Mouse (Mus musculus): Measurements from ENCODE around the gene Emilin1. TPM values are rescaled to one million over a fixed set of nuclear protein-coding genes. Genes with fewer than 3 reads are reported as not detected.

Emilin1 gene
- polyA plus RNA-seq, 1 experiment from 2014 or later = 200 TPM

DNA sequence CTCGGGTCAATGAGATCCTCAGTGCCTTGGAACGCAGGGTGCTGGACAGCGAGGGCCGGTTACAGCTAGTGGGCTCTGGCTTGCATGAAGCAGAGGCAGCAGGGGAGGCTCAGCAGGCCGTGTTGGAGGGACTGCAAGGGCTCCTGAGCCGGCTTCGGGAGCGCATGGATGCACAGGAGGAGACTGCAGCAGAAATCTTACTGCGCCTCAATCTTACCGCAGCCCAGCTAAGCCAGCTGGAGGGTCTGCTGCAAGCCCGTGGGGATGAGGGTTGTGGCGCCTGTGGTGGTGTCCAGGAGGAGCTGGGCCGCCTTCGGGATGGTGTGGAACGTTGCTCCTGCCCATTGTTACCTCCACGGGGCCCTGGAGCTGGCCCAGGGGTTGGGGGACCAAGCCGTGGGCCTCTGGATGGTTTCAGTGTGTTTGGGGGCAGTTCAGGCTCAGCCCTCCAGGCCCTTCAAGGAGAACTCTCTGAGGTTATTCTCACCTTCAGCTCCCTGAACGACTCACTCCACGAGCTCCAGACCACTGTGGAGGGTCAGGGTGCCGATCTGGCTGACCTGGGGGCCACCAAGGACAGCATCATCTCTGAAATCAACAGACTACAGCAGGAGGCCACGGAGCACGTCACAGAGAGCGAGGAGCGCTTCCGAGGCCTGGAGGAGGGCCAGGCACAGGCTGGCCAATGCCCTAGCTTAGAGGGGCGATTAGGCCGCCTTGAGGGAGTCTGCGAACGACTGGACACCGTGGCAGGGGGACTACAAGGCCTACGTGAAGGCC is 4.9 kb downstream of the Emilin1 start:
- Histone ChIP-seq H3K4me3 (ENCODE audit: low read depth, low read length) (no peak overlapping the region), H3K9me3 (ENCODE audit: control insufficient read depth, low read length) (no peaks in the 10 kb centered on the region), H3K36me3 (ENCODE audit: control insufficient read depth, insufficient read depth, low read length) (peaks cover 43% of the 10 kb centered on the region), H3K4me1 (ENCODE audit: control insufficient read depth, insufficient read depth, low read length) (peaks cover 17% of the 10 kb centered on the region), H3K4me2 (ENCODE audit: low read depth, low read length) (no peak overlapping the region), H3K27ac (replicated peaks; ENCODE audit: low read depth, low read length) (no peak overlapping the region), H3K27me3 (replicated peaks; ENCODE audit: control insufficient read depth, insufficient read depth, low read length) (no peaks in the 10 kb centered on the region), H3K9ac (ENCODE audit: low read depth, low read length) (0 out of 2 replicates have a peak overlapping the region, but pooled peaks have one; percentile 32)
- DNase-seq (ENCODE audit: low spot score) = no peak
- WGBS = 87% methylated on average over 31 of the region's 31 CpGs
- ATAC-seq (ENCODE audit: low read depth) = no peak

- Histone ChIP-seq H3K27ac (replicated peaks; ENCODE audit: low read depth, low read length) (no peak overlapping the region), H3K4me2 (ENCODE audit: low read depth, low read length) (no peak overlapping the region), H3K9me3 (ENCODE audit: control insufficient read depth, low read length) (no peaks in the 10 kb centered on the region), H3K27me3 (replicated peaks; ENCODE audit: control insufficient read depth, insufficient read depth, low read length) (no peaks in the 10 kb centered on the region), H3K9ac (ENCODE audit: low read depth, low read length) (0 out of 2 replicates have a peak overlapping the region, but pooled peaks have one; percentile 32), H3K36me3 (ENCODE audit: control insufficient read depth, insufficient read depth, low read length) (peaks cover 43% of the 10 kb centered on the region), H3K4me3 (ENCODE audit: low read depth, low read length) (no peak overlapping the region), H3K4me1 (ENCODE audit: control insufficient read depth, insufficient read depth, low read length) (peaks cover 17% of the 10 kb centered on the region)
- DNase-seq (ENCODE audit: low spot score) = no peak
- 65% methylated on average over 8 of the region's 8 CpGs for WGBS
- no peak for ATAC-seq (ENCODE audit: low read depth)
These were observed 5.5 kb downstream of the Emilin1 start for GRCm38 (mm10) chr5:30918691-30919090.

- Histone ChIP-seq H3K9ac (ENCODE audit: low read depth, low read length) (no peak overlapping the region), H3K9me3 (ENCODE audit: control insufficient read depth, low read length) (no peaks in the 10 kb centered on the region), H3K4me3 (ENCODE audit: low read depth, low read length) (no peak overlapping the region), H3K27me3 (replicated peaks; ENCODE audit: control insufficient read depth, insufficient read depth, low read length) (no peaks in the 10 kb centered on the region), H3K4me2 (ENCODE audit: low read depth, low read length) (no peak overlapping the region), H3K27ac (replicated peaks; ENCODE audit: low read depth, low read length) (no peak overlapping the region), H3K4me1 (ENCODE audit: control insufficient read depth, insufficient read depth, low read length) (peaks cover 17% of the 10 kb centered on the region), H3K36me3 (ENCODE audit: control insufficient read depth, insufficient read depth, low read length) (peaks cover 43% of the 10 kb centered on the region)
- ATAC-seq (ENCODE audit: low read depth) (no peak), DNase-seq (ENCODE audit: low spot score) (peak; percentile 41)
- 68% methylated on average over 11 of the region's 11 CpGs for WGBS
These were observed 6.8 kb downstream of the Emilin1 start for GRCm38 (mm10) chr5:30919831-30920614.

GRCm38 (mm10) chr5:30920621-30921020 is 7.4 kb downstream of the Emilin1 start:
- no peak overlapping the region for H3K9ac ChIP-seq (ENCODE audit: low read depth, low read length)
- ATAC-seq (ENCODE audit: low read depth) (0 out of 2 replicates have a peak, but pooled peaks have one; percentile 0), DNase-seq (ENCODE audit: low spot score) (no peak)
- WGBS = 70% methylated on average over 19 of the region's 19 CpGs
- H3K4me1 ChIP-seq (ENCODE audit: control insufficient read depth, insufficient read depth, low read length) = peaks cover 17% of the 10 kb centered on the region
- peaks cover 43% of the 10 kb centered on the region for H3K36me3 ChIP-seq (ENCODE audit: control insufficient read depth, insufficient read depth, low read length)
- no peak overlapping the region for H3K4me3 ChIP-seq (ENCODE audit: low read depth, low read length)
- peak overlapping the region; percentile 70; the same call in 1 of the 2 replicates for H3K4me2 ChIP-seq (ENCODE audit: low read depth, low read length)
- no peaks in the 10 kb centered on the region for H3K9me3 ChIP-seq (ENCODE audit: control insufficient read depth, low read length)
- H3K27ac ChIP-seq (replicated peaks; ENCODE audit: low read depth, low read length) = no peak overlapping the region
- no peaks in the 10 kb centered on the region for H3K27me3 ChIP-seq (replicated peaks; ENCODE audit: control insufficient read depth, insufficient read depth, low read length)

GRCm38 (mm10) chr5:30921256-30922033 is 8.2 kb downstream of the Emilin1 start, which contains the start of gene Khk:
Khk (plus strand) TSS chr5:30921431.
- Histone ChIP-seq H3K27ac (replicated peaks; ENCODE audit: low read depth, low read length) (peak within 1 kb of the TSS; percentile 83), H3K36me3 (ENCODE audit: control insufficient read depth, insufficient read depth, low read length) (peaks cover 43% of the 10 kb centered on the region), H3K4me2 (ENCODE audit: low read depth, low read length) (peak within 1 kb of the TSS; percentile 70), H3K27me3 (replicated peaks; ENCODE audit: control insufficient read depth, insufficient read depth, low read length) (no peaks in the 10 kb centered on the region), H3K9me3 (ENCODE audit: control insufficient read depth, low read length) (no peaks in the 10 kb centered on the region), H3K9ac (ENCODE audit: low read depth, low read length) (peak within 1 kb of the TSS; percentile 62), H3K4me3 (ENCODE audit: low read depth, low read length) (peak within 1 kb of the TSS; percentile 46), H3K4me1 (ENCODE audit: control insufficient read depth, insufficient read depth, low read length) (peaks cover 13% of the 10 kb centered on the region)
- WGBS = 1% methylated on average over 29 of the region's 40 CpGs
- peak; percentile 91 for ATAC-seq (ENCODE audit: low read depth)
- peak; percentile 93 for DNase-seq (ENCODE audit: low spot score)

DNA sequence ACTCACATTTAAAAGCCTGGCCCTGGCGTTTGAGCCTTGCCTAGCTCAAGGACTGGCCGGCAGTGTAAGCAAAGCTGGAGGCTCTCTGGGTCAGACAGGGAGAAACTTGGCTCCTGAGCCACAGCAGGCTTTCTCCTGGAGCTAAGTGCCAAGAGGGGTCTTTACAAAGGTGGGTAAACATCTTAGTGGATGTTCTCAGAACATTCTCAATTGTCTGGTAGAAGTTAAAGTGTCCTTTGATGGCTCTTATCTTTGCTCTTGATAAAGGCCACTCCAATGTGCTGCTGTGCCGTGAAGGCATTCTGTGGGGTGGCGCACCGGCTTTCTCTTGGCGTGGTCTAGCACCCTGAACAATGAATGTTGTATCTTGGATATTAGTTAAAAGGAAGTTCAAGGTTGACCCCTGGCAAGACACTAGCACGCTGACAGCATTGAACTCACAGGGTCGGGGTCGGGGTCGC is 9.4 kb downstream of the Emilin1 start:
- H3K4me1 ChIP-seq (ENCODE audit: control insufficient read depth, insufficient read depth, low read length) = peaks cover 11% of the 10 kb centered on the region
- no peak overlapping the region for H3K4me3 ChIP-seq (ENCODE audit: low read depth, low read length)
- peak overlapping the region; percentile 70 for H3K4me2 ChIP-seq (ENCODE audit: low read depth, low read length)
- H3K9me3 ChIP-seq (ENCODE audit: control insufficient read depth, low read length) = no peaks in the 10 kb centered on the region
- H3K27ac ChIP-seq (replicated peaks; ENCODE audit: low read depth, low read length) = 0 out of 2 replicates have a peak overlapping the region, but pooled peaks have one; percentile 83
- 71% methylated on average over 10 of the region's 10 CpGs for WGBS
- H3K36me3 ChIP-seq (ENCODE audit: control insufficient read depth, insufficient read depth, low read length) = peaks cover 35% of the 10 kb centered on the region
- ATAC-seq (ENCODE audit: low read depth) = no peak
- no peaks in the 10 kb centered on the region for H3K27me3 ChIP-seq (replicated peaks; ENCODE audit: control insufficient read depth, insufficient read depth, low read length)
- no peak for DNase-seq (ENCODE audit: low spot score)
- H3K9ac ChIP-seq (ENCODE audit: low read depth, low read length) = 0 out of 2 replicates have a peak overlapping the region, but pooled peaks have one; percentile 23

- H3K9ac ChIP-seq (ENCODE audit: low read depth, low read length) = no peak overlapping the region
- H3K9me3 ChIP-seq (ENCODE audit: control insufficient read depth, low read length) = no peaks in the 10 kb centered on the region
- 90% methylated on average over 6 of the region's 6 CpGs for WGBS
- DNase-seq (ENCODE audit: low spot score) (no peak), ATAC-seq (ENCODE audit: low read depth) (no peak)
- H3K4me2 ChIP-seq (ENCODE audit: low read depth, low read length) = no peak overlapping the region
- peaks cover 30% of the 10 kb centered on the region for H3K36me3 ChIP-seq (ENCODE audit: control insufficient read depth, insufficient read depth, low read length)
- H3K4me1 ChIP-seq (ENCODE audit: control insufficient read depth, insufficient read depth, low read length) = peaks cover 11% of the 10 kb centered on the region
- H3K27ac ChIP-seq (replicated peaks; ENCODE audit: low read depth, low read length) = no peak overlapping the region
- no peaks in the 10 kb centered on the region for H3K27me3 ChIP-seq (replicated peaks; ENCODE audit: control insufficient read depth, insufficient read depth, low read length)
- H3K4me3 ChIP-seq (ENCODE audit: low read depth, low read length) = no peak overlapping the region
These were observed 9.9 kb downstream of the Emilin1 start for GRCm38 (mm10) chr5:30923119-30923518.

- no peak overlapping the region for H3K27ac ChIP-seq (replicated peaks; ENCODE audit: low read depth, low read length)
- no peak for DNase-seq (ENCODE audit: low spot score)
- WGBS = 76% methylated on average over 8 of the region's 8 CpGs
- ATAC-seq (ENCODE audit: low read depth) = no peak
- no peak overlapping the region for H3K4me2 ChIP-seq (ENCODE audit: low read depth, low read length)
- no peaks in the 10 kb centered on the region for H3K27me3 ChIP-seq (replicated peaks; ENCODE audit: control insufficient read depth, insufficient read depth, low read length)
- no peak overlapping the region for H3K4me3 ChIP-seq (ENCODE audit: low read depth, low read length)
- H3K9ac ChIP-seq (ENCODE audit: low read depth, low read length) = no peak overlapping the region
- peaks cover 15% of the 10 kb centered on the region for H3K36me3 ChIP-seq (ENCODE audit: control insufficient read depth, insufficient read depth, low read length)
- H3K9me3 ChIP-seq (ENCODE audit: control insufficient read depth, low read length) = no peaks in the 10 kb centered on the region
- H3K4me1 ChIP-seq (ENCODE audit: control insufficient read depth, insufficient read depth, low read length) = peaks cover 11% of the 10 kb centered on the region
These were observed 11.4 kb downstream of the Emilin1 start for GRCm38 (mm10) chr5:30924614-30925013.

Measured in embryonic facial prominence, embryonic 14.5 days (tissue).